Mouse (Mus musculus) layer of hippocampus, adult 9-10 months (tissue): Measurements from ENCODE around the gene Slc7a15.

ENCODE experiments used
- DNase-seq: peaks from one replicate; pipeline ENCODE4 v3.0.0; 2022; ENCODE audit warnings: low spot score

Gene Slc7a15

GRCm38 (mm10) chr12:8482169-8482568, 116.7 kb downstream of the Slc7a15 start:
- DNase-seq: no peak
